Mouse (Mus musculus) retina, postnatal 1 day (tissue): Measurements from ENCODE around the gene Ces1a.

Experiments
- DNase-seq: peaks from one replicate; pipeline ENCODE4 v3.0.0-alpha.2; 2012

Ces1a gene

GRCm38 (mm10) chr8:93048092-93048491, at the start of gene Ces1a:
Gene Ces1a, minus strand, starts transcription at chr8:93048192.
- no peak for DNase-seq

- peak; percentile 81 for DNase-seq
These were observed 47.4 kb upstream of the Ces1a start for GRCm38 (mm10) chr8:93095376-93095775.

- peak; percentile 88 for DNase-seq
These were observed 43.3 kb upstream of the Ces1a start for GRCm38 (mm10) chr8:93091324-93091723.

GRCm38 (mm10) chr8:93088686-93089122, 40.7 kb upstream of the Ces1a start:
- DNase-seq, result peak; percentile 66

GRCm38 (mm10) chr8:93088193-93088592, 40.2 kb upstream of the Ces1a start:
- DNase-seq, result peak; percentile 31

GRCm38 (mm10) chr8:93079887-93080286, 31.9 kb upstream of the Ces1a start, which contains the start of gene Ces1b:
Gene Ces1b, minus strand, starts transcription at chr8:93080017.
- no peak for DNase-seq

GRCm38 (mm10) chr8:93075251-93075650, 27.3 kb upstream of the Ces1a start:
- no peak for DNase-seq

- DNase-seq, result no peak
These were observed 15.6 kb upstream of the Ces1a start for GRCm38 (mm10) chr8:93063416-93064117.

- DNase-seq, result peak; percentile 83
These were observed 11.2 kb upstream of the Ces1a start for GRCm38 (mm10) chr8:93059185-93059584.

GRCm38 (mm10) chr8:93055238-93055637, 7.2 kb upstream of the Ces1a start:
- DNase-seq, result no peak

- DNase-seq, result no peak
These were observed 771 bp upstream of the Ces1a start for GRCm38 (mm10) chr8:93048510-93049416.

GRCm38 (mm10) chr8:93043083-93043482, 4.9 kb downstream of the Ces1a start:
- DNase-seq, result no peak

- no peak for DNase-seq
These were observed 7.0 kb downstream of the Ces1a start for GRCm38 (mm10) chr8:93040776-93041567.

GRCm38 (mm10) chr8:93040256-93040655, 7.7 kb downstream of the Ces1a start:
- no peak for DNase-seq

GRCm38 (mm10) chr8:93038831-93039230, 9.2 kb downstream of the Ces1a start:
- DNase-seq, result no peak

- no peak for DNase-seq
These were observed 17.3 kb downstream of the Ces1a start for GRCm38 (mm10) chr8:93030664-93031063.

GRCm38 (mm10) chr8:93021738-93022137, 26.3 kb downstream of the Ces1a start:
- no peak for DNase-seq

- no peak for DNase-seq
These were observed 33.7 kb downstream of the Ces1a start for GRCm38 (mm10) chr8:93014300-93014699.

GRCm38 (mm10) chr8:93012226-93012625, 35.8 kb downstream of the Ces1a start:
- DNase-seq, result no peak

- peak; percentile 88 for DNase-seq
These were observed 36.6 kb downstream of the Ces1a start for GRCm38 (mm10) chr8:93011439-93011838.

GRCm38 (mm10) chr8:93010286-93010685, 37.7 kb downstream of the Ces1a start:
- peak; percentile 75 for DNase-seq

- peak; percentile 85 for DNase-seq
These were observed 49.4 kb downstream of the Ces1a start for GRCm38 (mm10) chr8:92998600-92998999.

GRCm38 (mm10) chr8:92996840-92997239, 51.2 kb downstream of the Ces1a start:
- DNase-seq, result peak; percentile 53
